Mouse (Mus musculus): Measurements from ENCODE around the gene Mcrs1.

GRCm38 (mm10) chr15:99224208-99224911 is 27.4 kb downstream of the Mcrs1 start, which contains the start of gene Kcnh3:
- TF ChIP-seq POLR2A (IDR thresholded peaks at IDR 0.05; ENCODE audit: borderline replicate concordance, extremely low read depth, low read depth, low read length) (no peak), CTCF (IDR thresholded peaks at IDR 0.05; ENCODE audit: insufficient read depth, low read length) (no peak)

All from lung, adult 2 months (tissue).